Mouse (Mus musculus): Measurements from ENCODE around the gene Dnmbp. TPM values are rescaled to one million over a fixed set of nuclear protein-coding genes. Genes with fewer than 3 reads are reported as not detected.

Dnmbp gene
- total RNA-seq, 2 experiments from 2014 or later: 1.8 to 2.1 TPM

DNA sequence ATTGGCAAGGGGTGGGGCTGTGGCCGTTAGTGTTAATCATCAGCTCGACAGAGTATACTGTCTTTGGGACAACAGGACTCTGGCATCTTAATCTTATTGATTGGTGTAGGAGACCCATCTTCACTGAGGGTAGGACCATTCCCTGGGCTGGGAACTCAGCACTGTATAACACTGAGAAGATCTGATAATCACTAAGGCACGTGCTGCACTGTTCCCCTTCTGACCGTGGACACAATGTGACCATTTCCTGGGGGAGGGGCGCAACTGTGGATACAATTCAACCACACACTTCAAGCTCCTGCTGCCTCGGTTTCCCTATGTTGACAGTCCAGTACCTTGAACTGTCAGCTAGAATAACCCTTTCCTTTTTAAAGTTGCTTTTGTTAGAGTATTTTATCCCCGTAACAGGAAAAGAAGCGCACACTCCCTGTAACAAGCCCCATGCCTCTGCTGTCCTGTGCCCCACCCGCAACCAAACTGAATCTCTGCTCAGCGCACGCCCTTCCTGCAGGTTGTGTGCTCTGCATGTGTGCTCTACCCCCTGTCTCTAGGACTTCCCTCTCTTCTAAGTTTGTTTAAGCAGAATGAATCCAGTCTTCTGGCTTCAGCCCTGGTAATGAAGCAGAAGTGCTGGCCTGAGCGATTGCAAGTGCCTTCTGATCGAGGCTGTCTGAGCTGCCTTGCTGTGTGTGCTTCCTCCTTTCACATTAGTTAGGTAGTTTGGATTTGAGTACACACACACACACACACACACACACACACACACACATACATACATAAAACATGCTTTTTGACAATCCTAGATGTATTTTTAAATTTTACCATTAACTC is 55.1 kb downstream of the Dnmbp start:
- ATAC-seq (replicated peaks; ENCODE audit: low FRiP score, low TSS enrichment, poor library complexity, severe bottlenecking): no peak; the same call in 1 of the 2 replicates

- ATAC-seq (replicated peaks; ENCODE audit: low FRiP score, low TSS enrichment, poor library complexity, severe bottlenecking): no peak
These were observed 57.0 kb downstream of the Dnmbp start for GRCm38 (mm10) chr19:43882895-43883573.

DNA sequence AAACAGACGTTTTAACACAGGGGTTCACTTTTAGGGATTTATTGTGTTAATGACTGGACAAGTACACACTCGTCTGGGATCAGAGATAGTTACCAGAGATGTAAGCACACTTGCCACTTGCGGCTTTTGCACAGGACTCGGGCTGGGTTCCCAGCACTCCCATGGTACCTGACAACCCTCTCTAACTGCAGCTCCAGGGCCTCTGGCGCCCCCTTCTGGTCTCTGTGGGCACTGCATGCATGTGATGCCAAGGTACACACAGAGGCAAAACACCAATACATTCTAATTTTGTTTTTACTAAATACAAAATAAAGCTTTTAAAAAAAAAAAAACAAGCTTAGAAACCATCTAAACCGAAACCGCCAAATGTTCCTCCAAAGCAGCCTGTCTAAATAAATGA is 58.4 kb downstream of the Dnmbp start:
- ATAC-seq (replicated peaks; ENCODE audit: low FRiP score, low TSS enrichment, poor library complexity, severe bottlenecking): no peak

DNA sequence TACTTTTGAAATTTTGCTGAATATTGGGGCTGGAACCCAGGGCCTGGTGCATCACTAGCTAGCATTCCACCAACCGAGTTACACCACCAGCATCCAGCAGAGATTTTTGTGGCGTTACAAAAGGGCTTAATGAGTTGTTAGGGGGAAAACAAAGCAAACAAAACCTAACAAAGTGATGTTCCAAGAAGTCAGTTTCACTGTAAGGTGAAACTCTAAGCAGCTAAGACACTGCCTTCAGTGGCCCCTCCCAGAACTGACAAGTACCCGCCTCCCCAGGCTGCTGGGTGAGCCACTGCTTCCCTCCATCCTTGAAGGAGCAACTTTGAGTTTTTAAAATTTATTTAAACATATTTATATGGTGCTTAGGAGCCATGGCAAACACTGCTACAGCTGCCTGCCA is 59.6 kb downstream of the Dnmbp start:
- ATAC-seq (replicated peaks; ENCODE audit: low FRiP score, low TSS enrichment, poor library complexity, severe bottlenecking): no peak

GRCm38 (mm10) chr19:43879401-43880212 is 60.4 kb downstream of the Dnmbp start:
- ATAC-seq (replicated peaks; ENCODE audit: low FRiP score, low TSS enrichment, poor library complexity, severe bottlenecking): no peak

DNA sequence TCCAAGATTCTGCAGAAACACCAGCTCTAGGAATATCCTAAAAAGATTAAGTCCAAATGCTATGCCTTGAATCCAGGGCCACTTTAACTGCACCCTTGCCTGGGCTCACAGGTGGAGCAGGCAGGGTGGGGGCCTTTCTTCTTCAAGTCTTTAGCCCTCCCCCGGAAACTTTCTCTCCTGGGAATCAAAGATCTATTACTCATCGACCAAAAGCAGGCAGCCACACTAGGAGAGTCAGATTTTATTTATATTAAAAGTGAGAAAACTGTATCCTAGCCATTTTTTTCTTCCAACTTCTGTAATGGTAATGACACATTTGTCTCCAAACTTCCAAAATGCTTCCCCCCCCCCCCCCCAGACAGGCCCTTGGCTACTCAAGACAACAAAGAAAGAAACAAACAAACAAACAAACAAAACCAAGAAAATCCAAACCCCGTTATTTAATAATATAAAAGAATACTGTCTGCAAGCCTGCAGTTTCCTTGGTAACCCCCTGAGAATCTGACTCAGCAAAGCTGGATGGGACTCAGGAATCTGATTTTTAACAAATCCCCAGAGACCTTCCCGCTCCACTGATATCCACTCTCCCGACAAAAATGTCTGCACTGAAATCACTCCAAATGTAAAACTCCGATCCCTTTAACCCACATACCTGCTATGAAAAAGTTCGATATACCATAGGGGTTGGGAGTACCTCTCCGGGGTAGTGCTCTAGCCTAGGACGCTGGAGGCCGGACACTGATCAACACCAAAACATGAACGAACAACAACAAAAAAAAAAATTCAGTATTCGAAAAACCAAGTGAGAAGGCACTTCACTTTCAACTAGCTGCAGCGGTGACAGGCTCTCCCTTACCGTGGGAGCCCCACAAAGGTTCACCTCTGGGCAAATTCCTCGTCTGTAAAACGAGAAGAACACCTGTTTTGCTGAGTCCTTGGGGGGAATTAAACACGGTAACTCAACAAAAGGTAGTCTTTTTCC is 61.6 kb downstream of the Dnmbp start:
- no peak for ATAC-seq (replicated peaks; ENCODE audit: low FRiP score, low TSS enrichment, poor library complexity, severe bottlenecking)

DNA sequence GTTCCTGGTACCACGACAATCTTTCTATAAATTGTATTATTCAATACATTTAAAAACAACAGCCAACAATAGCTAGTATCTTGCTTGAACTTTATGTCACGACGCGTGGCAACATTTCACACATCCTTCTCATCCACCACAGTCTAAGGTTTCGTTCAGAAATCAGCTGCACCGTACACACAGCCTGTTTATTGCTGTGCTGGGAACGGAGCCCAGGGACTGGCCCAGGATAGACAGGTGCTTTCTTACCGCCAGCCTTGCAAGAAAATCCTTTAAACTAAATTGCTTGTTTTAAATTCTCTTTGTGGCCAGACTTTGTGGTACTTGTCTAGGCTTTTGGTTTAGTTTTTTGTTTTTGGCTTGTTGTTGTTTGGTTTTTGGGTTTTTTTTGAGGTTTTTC is 62.6 kb downstream of the Dnmbp start:
- no peak for ATAC-seq (replicated peaks; ENCODE audit: low FRiP score, low TSS enrichment, poor library complexity, severe bottlenecking)

GRCm38 (mm10) chr19:43875996-43876395 is 64.0 kb downstream of the Dnmbp start:
- ATAC-seq (replicated peaks; ENCODE audit: low FRiP score, low TSS enrichment, poor library complexity, severe bottlenecking): no peak

GRCm38 (mm10) chr19:43874351-43874750 is 65.6 kb downstream of the Dnmbp start:
- ATAC-seq (replicated peaks; ENCODE audit: low FRiP score, low TSS enrichment, poor library complexity, severe bottlenecking): no peak

- ATAC-seq (replicated peaks; ENCODE audit: low FRiP score, low TSS enrichment, poor library complexity, severe bottlenecking): no peak
These were observed 69.6 kb downstream of the Dnmbp start for GRCm38 (mm10) chr19:43870418-43870817.

- no peak for ATAC-seq (replicated peaks; ENCODE audit: low FRiP score, low TSS enrichment, poor library complexity, severe bottlenecking)
These were observed 82.6 kb downstream of the Dnmbp start for GRCm38 (mm10) chr19:43857347-43857746.

DNA sequence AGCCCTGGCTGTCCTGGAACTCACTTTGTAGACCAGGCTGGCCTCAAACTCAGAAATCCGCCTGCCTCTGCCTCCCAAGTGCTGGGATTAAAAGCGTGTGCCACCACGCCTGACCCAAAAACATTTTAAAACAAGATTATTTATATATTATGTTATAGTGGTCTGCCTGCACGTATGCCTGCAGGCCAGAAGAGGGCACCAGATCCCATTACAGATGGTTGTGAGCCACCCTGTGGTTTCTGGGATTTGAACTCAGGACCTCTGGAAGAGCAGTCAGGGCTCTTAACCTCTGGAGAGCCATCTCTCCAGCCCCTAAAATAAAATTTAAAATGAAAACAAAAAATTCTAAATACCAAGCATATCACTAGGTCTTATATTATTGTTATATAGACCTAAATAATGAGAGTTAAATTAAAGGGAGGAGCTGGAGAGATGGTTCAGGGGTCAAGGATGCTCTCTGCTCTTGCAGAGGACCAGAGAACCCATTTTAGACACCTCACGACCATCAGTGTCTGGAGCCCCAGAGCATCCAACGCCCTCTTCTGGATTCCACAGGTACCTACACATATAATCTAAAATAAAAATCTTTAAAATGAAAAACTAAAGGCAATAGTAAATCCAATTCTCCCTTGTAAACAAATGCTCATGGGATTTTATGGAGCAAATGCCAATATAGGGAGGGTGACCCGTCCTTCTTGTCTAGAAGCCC is 87.0 kb downstream of the Dnmbp start:
- no peak for ATAC-seq (replicated peaks; ENCODE audit: low FRiP score, low TSS enrichment, poor library complexity, severe bottlenecking)

GRCm38 (mm10) chr19:43851996-43852630 is 87.9 kb downstream of the Dnmbp start:
- peak; percentile 85 for ATAC-seq (replicated peaks; ENCODE audit: low FRiP score, low TSS enrichment, poor library complexity, severe bottlenecking)

DNA sequence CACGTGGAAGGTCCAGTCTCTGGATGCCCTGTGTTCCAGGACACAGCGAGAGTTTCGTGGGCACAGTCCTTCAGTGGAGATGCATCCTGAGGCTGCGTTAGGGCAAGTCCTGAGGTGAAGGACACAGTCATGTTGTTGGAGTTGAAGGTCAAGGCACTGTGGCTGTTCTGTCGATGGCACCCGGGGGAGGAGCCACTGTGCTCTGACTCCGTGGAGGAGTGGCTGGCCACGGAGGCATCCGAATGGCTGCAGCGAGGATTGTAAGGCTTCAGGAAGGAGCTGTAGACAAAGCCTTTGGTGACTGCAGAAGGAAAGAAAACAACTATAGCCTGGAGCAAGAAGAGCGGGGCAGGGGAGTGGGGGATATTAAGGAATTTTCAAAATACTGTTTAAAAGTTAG is 90.0 kb downstream of the Dnmbp start:
- ATAC-seq (replicated peaks; ENCODE audit: low FRiP score, low TSS enrichment, poor library complexity, severe bottlenecking): no peak

DNA sequence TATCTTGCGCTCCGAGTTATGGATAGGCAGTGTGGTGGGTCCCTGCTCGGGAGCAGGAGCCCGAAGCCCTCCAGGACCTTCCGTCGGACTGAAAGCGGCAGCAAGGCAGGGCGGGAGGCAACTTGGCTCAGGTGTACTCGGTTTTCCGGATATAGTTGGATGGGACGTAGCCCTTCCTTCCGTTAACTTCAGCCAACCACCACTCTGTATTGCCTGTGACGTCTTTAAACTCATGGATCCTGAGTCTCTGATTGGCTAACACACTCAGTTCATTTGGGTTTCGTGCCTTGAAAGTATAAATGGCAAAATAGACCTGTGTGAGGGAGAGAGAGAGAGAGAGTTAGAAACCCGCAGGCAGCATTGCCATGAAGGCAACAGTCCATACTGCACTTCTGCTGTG is 92.0 kb downstream of the Dnmbp start:
- ATAC-seq (replicated peaks; ENCODE audit: low FRiP score, low TSS enrichment, poor library complexity, severe bottlenecking): no peak

DNA sequence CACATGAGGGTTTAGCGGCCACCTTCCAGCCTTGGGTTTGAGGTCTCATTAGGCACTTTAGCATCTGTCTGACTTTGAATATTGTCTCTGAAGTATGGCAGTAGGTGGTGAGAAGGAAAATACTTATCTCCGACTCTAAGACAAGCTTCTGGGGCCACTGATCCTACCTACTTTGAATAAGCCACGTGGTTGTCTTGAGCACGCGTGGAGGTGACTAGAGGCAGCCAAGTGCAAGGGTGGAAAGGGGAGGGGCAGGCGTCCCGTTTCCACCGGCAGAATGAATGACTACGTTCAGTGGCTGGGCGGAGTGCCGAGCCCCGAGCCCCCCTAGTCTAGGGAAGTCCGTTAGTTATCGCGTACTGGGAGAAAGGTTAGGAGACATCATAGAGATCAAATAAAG is 92.9 kb downstream of the Dnmbp start:
- ATAC-seq (replicated peaks; ENCODE audit: low FRiP score, low TSS enrichment, poor library complexity, severe bottlenecking): no peak

GRCm38 (mm10) chr19:43845331-43845908 is 94.6 kb downstream of the Dnmbp start:
- no peak for ATAC-seq (replicated peaks; ENCODE audit: low FRiP score, low TSS enrichment, poor library complexity, severe bottlenecking)

DNA sequence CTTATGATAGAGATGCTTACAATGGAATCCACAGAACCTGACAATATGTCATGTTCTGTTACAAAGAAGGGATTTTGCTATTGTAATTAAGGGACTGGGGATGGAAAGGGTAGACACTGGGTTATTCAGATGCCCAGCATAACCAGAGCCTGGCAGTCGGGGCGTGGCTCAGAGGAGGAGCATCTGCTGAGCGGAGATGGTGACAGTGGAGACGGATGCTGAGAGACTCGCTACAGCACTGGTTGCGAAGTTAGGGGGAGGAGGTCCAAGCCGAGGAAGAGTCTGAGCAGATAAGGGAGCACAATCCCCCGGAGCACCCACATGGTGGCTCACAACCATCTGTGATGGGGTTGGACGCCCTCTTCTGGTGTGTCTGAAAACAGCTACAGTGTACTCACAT is 96.8 kb downstream of the Dnmbp start:
- ATAC-seq (replicated peaks; ENCODE audit: low FRiP score, low TSS enrichment, poor library complexity, severe bottlenecking): no peak
